Mouse (Mus musculus): ENCODE data around the gene Gm10490. TPM values are rescaled to one million over a fixed set of nuclear protein-coding genes. Genes with fewer than 3 reads are reported as not detected.
"Not testable (repeated sequence)": the region's sequence is repeated elsewhere in the genome, so short reads cannot be mapped to it uniquely, and the experiment has no call there.

Gm10490 gene
- polyA plus RNA-seq, 1 experiment from 2014 or later = not detected

- 69% methylated on average over 5 of the region's 5 CpGs for WGBS
- Histone ChIP-seq H3K4me3 (ENCODE audit: control insufficient read depth in 1 of 2, insufficient read depth in 1 of 2, low read depth in 1 of 2, low read length in 2 of 2) (no peak within 1 kb of the TSS), H3K9ac (ENCODE audit: low read length) (no peak within 1 kb of the TSS), H3K4me1 (ENCODE audit: control insufficient read depth in 2 of 2, insufficient read depth in 2 of 2, low read length in 2 of 2) (no peaks in the 10 kb centered on the region), H3K4me2 (ENCODE audit: low read length) (no peak within 1 kb of the TSS), H3K9me3 (ENCODE audit: control insufficient read depth, low read length) (no peaks in the 10 kb centered on the region), H3K36me3 (ENCODE audit: control insufficient read depth, insufficient read depth, low read length) (peaks cover 22% of the 10 kb centered on the region), H3K27me3 (ENCODE audit: control insufficient read depth, insufficient read depth, low read length) (no peaks in the 10 kb centered on the region), H3K27ac (replicated peaks in 1 of 2; ENCODE audit: control insufficient read depth in 1 of 2, insufficient read depth in 1 of 2, low read depth in 2 of 2, low read length in 2 of 2) (no peak within 1 kb of the TSS)
- no peak for ATAC-seq (ENCODE audit: insufficient number of reproducible peaks, insufficient read depth, low FRiP score, low read depth)
Measured at GRCm38 (mm10) chrX:7907735-7908134, 1.6 kb upstream of the Gm10490 start, which contains the start of gene Gm10491. Gene Gm10491 (minus strand): TSS chrX:7907835.

DNA sequence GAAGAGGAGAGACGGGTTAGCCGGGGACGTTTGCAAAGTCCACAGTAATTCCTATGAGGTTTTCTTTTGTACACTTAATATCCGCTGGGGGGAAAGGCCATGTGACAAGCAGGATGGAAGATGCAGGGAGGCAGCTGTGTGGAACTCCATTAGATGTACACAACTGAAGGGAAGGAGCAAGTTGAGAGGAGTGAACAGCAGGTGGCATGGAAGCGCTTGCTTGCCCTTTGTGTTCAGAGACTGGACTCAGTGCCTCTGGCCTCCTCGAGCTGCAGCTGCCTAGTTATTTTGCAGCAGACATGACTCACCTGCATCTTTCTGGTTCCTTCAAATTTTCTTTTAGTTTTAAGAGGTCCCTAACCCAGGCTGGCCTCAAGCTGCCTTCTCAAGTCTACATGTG lies 1.1 kb downstream of the Gm10490 start:
- H3K4me1 ChIP-seq (ENCODE audit: control insufficient read depth in 2 of 2, insufficient read depth in 2 of 2, low read length in 2 of 2) = no peaks in the 10 kb centered on the region
- H3K27ac ChIP-seq (replicated peaks in 1 of 2; ENCODE audit: control insufficient read depth in 1 of 2, insufficient read depth in 1 of 2, low read depth in 2 of 2, low read length in 2 of 2) = no peak overlapping the region
- no peak overlapping the region for H3K4me2 ChIP-seq (ENCODE audit: low read length)
- ATAC-seq (ENCODE audit: insufficient number of reproducible peaks, insufficient read depth, low FRiP score, low read depth) = no peak
- peaks cover 17% of the 10 kb centered on the region for H3K36me3 ChIP-seq (ENCODE audit: control insufficient read depth, insufficient read depth, low read length)
- no peaks in the 10 kb centered on the region for H3K27me3 ChIP-seq (ENCODE audit: control insufficient read depth, insufficient read depth, low read length)
- H3K4me3 ChIP-seq (ENCODE audit: control insufficient read depth in 1 of 2, insufficient read depth in 1 of 2, low read depth in 1 of 2, low read length in 2 of 2) = no peak overlapping the region
- H3K9me3 ChIP-seq (ENCODE audit: control insufficient read depth, low read length) = no peaks in the 10 kb centered on the region
- 63% methylated on average over 6 of the region's 6 CpGs for WGBS
- H3K9ac ChIP-seq (ENCODE audit: low read length) = no peak overlapping the region

- not testable (repeated sequence) for H3K9ac ChIP-seq (ENCODE audit: low read length); H3K4me1 ChIP-seq (ENCODE audit: control insufficient read depth in 2 of 2, insufficient read depth in 2 of 2, low read length in 2 of 2); H3K9me3 ChIP-seq (ENCODE audit: control insufficient read depth, low read length); H3K4me2 ChIP-seq (ENCODE audit: low read length); H3K4me3 ChIP-seq (ENCODE audit: control insufficient read depth in 1 of 2, insufficient read depth in 1 of 2, low read depth in 1 of 2, low read length in 2 of 2); H3K27ac ChIP-seq (replicated peaks in 1 of 2; ENCODE audit: control insufficient read depth in 1 of 2, insufficient read depth in 1 of 2, low read depth in 2 of 2, low read length in 2 of 2); H3K36me3 ChIP-seq (ENCODE audit: control insufficient read depth, insufficient read depth, low read length); ATAC-seq (ENCODE audit: insufficient number of reproducible peaks, insufficient read depth, low FRiP score, low read depth)
- 23% methylated on average over 3 of the region's 3 CpGs for WGBS
- H3K27me3 ChIP-seq (ENCODE audit: control insufficient read depth, insufficient read depth, low read length) = peaks cover 19% of the 10 kb centered on the region
Measured at GRCm38 (mm10) chrX:7915669-7916068, 6.3 kb downstream of the Gm10490 start.

GRCm38 (mm10) chrX:7917960-7918359 lies 8.6 kb downstream of the Gm10490 start:
- not testable (repeated sequence) for H3K27ac ChIP-seq (replicated peaks in 1 of 2; ENCODE audit: control insufficient read depth in 1 of 2, insufficient read depth in 1 of 2, low read depth in 2 of 2, low read length in 2 of 2); H3K9ac ChIP-seq (ENCODE audit: low read length); H3K36me3 ChIP-seq (ENCODE audit: control insufficient read depth, insufficient read depth, low read length); H3K4me3 ChIP-seq (ENCODE audit: control insufficient read depth in 1 of 2, insufficient read depth in 1 of 2, low read depth in 1 of 2, low read length in 2 of 2); ATAC-seq (ENCODE audit: insufficient number of reproducible peaks, insufficient read depth, low FRiP score, low read depth); H3K4me1 ChIP-seq (ENCODE audit: control insufficient read depth in 2 of 2, insufficient read depth in 2 of 2, low read length in 2 of 2); H3K9me3 ChIP-seq (ENCODE audit: control insufficient read depth, low read length); H3K4me2 ChIP-seq (ENCODE audit: low read length)
- 63% methylated on average over 6 of the region's 6 CpGs for WGBS
- H3K27me3 ChIP-seq (ENCODE audit: control insufficient read depth, insufficient read depth, low read length) = peaks cover 42% of the 10 kb centered on the region

- no peaks in the 10 kb centered on the region for H3K4me1 ChIP-seq (ENCODE audit: control insufficient read depth in 2 of 2, insufficient read depth in 2 of 2, low read length in 2 of 2)
Measured at GRCm38 (mm10) chrX:7919601-7920383, 10.4 kb downstream of the Gm10490 start, which contains the start of gene Pcsk1n. Gene Pcsk1n (plus strand): TSS chrX:7919822.

DNA sequence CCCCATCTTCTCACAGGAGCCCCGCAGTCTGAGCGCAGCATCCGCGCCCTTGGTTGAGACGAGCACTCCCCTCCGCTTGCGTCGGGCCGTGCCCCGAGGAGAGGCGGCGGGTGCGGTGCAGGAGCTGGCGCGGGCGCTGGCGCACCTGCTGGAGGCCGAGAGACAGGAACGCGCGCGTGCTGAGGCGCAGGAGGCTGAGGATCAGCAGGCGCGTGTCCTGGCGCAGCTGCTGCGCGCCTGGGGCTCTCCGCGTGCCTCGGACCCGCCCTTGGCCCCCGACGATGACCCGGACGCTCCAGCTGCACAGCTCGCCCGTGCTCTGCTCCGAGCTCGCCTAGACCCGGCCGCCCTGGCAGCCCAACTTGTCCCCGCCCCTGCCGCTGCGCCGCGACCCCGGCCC lies 12.7 kb downstream of the Gm10490 start:
- Histone ChIP-seq H3K9me3 (ENCODE audit: control insufficient read depth, low read length) (no peaks in the 10 kb centered on the region), H3K4me1 (ENCODE audit: control insufficient read depth in 2 of 2, insufficient read depth in 2 of 2, low read length in 2 of 2) (no peaks in the 10 kb centered on the region), H3K9ac (ENCODE audit: low read length) (no peak overlapping the region), H3K36me3 (ENCODE audit: control insufficient read depth, insufficient read depth, low read length) (no peaks in the 10 kb centered on the region), H3K4me3 (ENCODE audit: control insufficient read depth in 1 of 2, insufficient read depth in 1 of 2, low read depth in 1 of 2, low read length in 2 of 2) (peak overlapping the region; percentile 28 to 31), H3K4me2 (ENCODE audit: low read length) (peak overlapping the region; percentile 59), H3K27ac (replicated peaks in 1 of 2; ENCODE audit: control insufficient read depth in 1 of 2, insufficient read depth in 1 of 2, low read depth in 2 of 2, low read length in 2 of 2) (no peak overlapping the region), H3K27me3 (ENCODE audit: control insufficient read depth, insufficient read depth, low read length) (peaks cover 79% of the 10 kb centered on the region)
- no peak for ATAC-seq (ENCODE audit: insufficient number of reproducible peaks, insufficient read depth, low FRiP score, low read depth)
- WGBS = 17% methylated on average over 41 of the region's 48 CpGs

More at GRCm38 (mm10) chrX:7919601-7920383, 10.4 kb downstream of the Gm10490 start, which contains the start of gene Pcsk1n:
- no peak within 1 kb of the TSS for H3K27ac ChIP-seq (replicated peaks in 1 of 2; ENCODE audit: control insufficient read depth in 1 of 2, insufficient read depth in 1 of 2, low read depth in 2 of 2, low read length in 2 of 2)
- 13% methylated on average over 36 of the region's 40 CpGs for WGBS
- no peak for ATAC-seq (ENCODE audit: insufficient number of reproducible peaks, insufficient read depth, low FRiP score, low read depth)
- H3K27me3 ChIP-seq (ENCODE audit: control insufficient read depth, insufficient read depth, low read length) = peaks cover 59% of the 10 kb centered on the region
- H3K9me3 ChIP-seq (ENCODE audit: control insufficient read depth, low read length) = no peaks in the 10 kb centered on the region
- 0 out of 4 replicates have a peak within 1 kb of the TSS, but pooled peaks of 1 of the 2 experiments have one; percentile 6 for H3K4me3 ChIP-seq (ENCODE audit: control insufficient read depth in 1 of 2, insufficient read depth in 1 of 2, low read depth in 1 of 2, low read length in 2 of 2)
- H3K36me3 ChIP-seq (ENCODE audit: control insufficient read depth, insufficient read depth, low read length) = no peaks in the 10 kb centered on the region
- no peak within 1 kb of the TSS for H3K9ac ChIP-seq (ENCODE audit: low read length)
- peak within 1 kb of the TSS; percentile 38 for H3K4me2 ChIP-seq (ENCODE audit: low read length)

- Histone ChIP-seq H3K9ac (ENCODE audit: low read length) (no peak overlapping the region), H3K9me3 (ENCODE audit: control insufficient read depth, low read length) (no peaks in the 10 kb centered on the region), H3K4me1 (ENCODE audit: control insufficient read depth in 2 of 2, insufficient read depth in 2 of 2, low read length in 2 of 2) (no peaks in the 10 kb centered on the region), H3K27ac (replicated peaks in 1 of 2; ENCODE audit: control insufficient read depth in 1 of 2, insufficient read depth in 1 of 2, low read depth in 2 of 2, low read length in 2 of 2) (no peak overlapping the region), H3K36me3 (ENCODE audit: control insufficient read depth, insufficient read depth, low read length) (peaks cover 12% of the 10 kb centered on the region; the same call in 1 of the 2 replicates), H3K4me2 (ENCODE audit: low read length) (no peak overlapping the region), H3K27me3 (ENCODE audit: control insufficient read depth, insufficient read depth, low read length) (peaks cover 69% of the 10 kb centered on the region), H3K4me3 (ENCODE audit: control insufficient read depth in 1 of 2, insufficient read depth in 1 of 2, low read depth in 1 of 2, low read length in 2 of 2) (no peak overlapping the region)
- WGBS = 66% methylated on average over 6 of the region's 6 CpGs
- ATAC-seq (ENCODE audit: insufficient number of reproducible peaks, insufficient read depth, low FRiP score, low read depth) = no peak
Measured at GRCm38 (mm10) chrX:7926266-7926665, 16.9 kb downstream of the Gm10490 start.
